Mouse (Mus musculus) forelimb bud, embryonic 11.5 days (tissue): ENCODE data around the gene Mylk.

ENCODE experiments used
- DNase-seq: peaks from one replicate; pipeline ENCODE4 v3.0.0-alpha.2; 2012; ENCODE audit warnings: low read depth, low spot score

The Mylk gene

DNA sequence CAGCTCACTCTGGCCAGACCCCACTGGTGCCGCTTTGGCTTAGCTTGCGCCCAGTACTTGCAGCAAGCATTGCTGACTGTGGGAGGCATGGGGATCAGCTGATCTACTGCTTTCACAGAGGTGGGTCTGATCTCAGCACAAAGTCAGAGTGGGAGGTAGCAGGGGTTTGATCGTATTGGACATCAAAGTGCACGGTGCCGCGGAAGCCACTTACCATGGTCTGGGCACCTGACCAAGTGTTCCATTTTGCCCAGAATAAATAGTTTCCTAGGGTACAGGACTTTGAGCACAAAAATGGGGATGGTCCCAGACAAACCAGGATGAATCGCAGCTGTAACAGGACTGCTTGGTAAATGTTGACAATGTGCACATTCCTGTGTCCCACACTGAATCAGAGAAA lies 236.0 kb downstream of the Mylk start:
- no peak for DNase-seq

DNA sequence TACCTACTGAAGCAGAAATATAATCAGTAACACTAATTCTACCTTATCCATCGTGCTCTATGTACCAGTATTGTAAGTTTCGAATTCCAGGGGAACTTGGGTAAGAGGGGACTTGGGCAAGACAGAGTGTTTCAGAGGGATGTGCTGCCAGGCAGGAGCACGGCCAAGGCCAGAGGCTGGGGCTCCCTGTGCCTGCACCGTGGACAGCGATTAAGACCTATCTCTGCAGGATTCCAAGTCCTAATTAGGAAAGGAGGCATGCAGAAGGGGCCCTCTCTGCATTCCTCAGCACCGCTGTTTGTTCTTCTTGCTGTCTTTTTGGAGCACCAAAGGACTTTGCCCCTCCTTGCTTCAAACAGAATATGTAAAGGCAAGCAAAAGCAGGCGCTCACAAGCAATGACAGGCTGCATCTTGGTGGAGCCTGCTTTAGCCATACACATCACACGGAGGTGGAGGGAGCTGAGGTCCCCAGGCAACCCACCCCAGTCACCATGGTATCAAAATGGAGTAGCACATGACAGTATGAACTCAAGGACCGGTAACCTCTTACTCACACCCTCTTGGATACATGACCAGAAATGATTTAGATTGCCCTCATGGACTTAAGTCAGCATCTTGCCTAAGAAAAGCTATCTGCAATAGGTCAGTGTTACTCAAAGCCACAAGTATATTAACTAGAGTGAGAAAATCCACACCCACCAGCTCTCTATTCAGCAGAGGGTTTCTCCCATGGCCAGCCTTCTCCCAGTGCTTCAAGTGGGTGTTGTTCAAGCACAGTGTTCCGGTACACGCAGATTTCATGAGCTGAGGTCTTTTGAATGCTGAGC lies 239.4 kb downstream of the Mylk start:
- peak; percentile 26 for DNase-seq

DNA sequence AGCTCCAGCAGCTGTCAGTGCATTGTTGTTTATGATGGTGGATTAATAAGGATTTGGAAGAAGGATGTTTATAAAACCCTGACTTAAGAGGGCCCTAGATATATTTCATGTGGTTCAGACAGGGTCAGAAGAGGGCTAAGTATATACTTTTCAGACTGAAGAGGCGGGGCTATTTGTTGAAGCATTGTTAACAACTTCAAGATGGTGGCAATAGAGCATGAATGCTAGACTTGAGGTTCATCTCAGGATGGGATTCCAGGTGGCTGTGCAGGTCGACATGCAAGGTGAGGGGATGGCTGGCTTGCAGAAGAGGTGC lies 240.0 kb downstream of the Mylk start:
- no peak for DNase-seq

DNA sequence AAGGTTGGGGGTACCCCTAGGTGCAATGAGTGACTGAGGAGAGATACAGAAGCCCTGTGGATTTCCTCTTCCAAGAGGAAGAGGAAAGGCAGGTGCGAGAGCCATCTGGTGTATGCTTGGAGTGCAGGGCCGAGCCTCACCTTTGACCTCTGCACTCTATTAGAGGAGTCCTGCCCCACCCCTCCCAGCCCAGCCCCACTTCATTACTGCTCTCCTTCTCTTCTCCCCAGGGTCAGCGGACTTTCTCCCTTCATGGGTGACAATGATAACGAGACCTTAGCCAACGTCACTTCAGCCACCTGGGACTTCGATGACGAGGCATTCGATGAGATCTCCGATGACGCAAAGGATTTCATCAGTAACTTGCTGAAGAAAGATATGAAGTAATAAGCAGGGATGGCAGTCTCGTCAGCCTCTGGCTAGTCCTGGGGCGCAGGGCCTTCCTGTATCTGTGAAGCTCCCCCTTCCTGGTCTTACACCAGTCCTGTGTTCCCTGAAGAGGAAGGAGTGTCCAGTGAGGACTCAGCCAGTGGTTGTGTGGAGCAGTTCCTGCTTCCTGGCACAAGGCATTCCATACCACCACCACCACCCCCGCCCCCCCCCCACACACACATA lies 241.3 kb downstream of the Mylk start:
- DNase-seq = no peak

DNA sequence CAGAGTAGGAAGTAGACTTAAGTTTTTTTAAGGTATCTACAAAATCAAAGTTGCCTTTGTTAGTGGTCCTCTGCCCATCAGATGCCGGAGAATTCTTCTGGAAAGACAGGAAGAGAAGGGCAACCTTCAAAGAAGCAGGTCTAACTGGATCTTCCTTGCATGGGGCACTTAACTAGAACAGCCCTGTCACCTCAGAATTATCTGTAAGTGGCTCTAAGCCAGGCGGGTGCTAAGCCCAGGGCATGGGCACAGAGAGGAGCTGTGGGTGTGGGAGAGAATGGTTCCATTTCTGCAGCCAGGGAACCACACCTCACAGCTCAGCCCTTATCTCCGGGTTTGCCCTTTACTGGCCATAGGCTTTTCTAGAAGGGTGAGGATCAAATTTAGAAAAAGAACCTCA lies 246.4 kb downstream of the Mylk start:
- DNase-seq = no peak

DNA sequence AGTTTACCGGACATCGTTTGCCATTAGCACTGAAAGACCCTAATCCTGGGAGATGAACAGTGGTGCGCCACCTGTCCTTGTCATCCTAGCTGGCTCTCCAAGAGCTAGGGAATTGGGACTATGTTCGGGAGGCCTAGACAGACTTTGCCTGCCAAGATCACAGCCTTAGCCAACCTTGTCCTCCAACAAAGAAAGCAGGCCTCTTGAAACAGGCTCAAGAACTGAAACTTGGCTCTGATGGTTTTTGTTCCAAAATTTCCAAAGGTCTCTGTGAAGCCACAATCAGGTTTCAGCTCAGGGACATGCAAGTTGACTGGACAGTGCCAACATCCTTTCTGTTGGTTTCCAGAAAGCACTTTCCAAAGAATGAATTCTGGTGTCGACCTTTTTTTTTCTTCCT lies 247.8 kb downstream of the Mylk start:
- DNase-seq = no peak

DNA sequence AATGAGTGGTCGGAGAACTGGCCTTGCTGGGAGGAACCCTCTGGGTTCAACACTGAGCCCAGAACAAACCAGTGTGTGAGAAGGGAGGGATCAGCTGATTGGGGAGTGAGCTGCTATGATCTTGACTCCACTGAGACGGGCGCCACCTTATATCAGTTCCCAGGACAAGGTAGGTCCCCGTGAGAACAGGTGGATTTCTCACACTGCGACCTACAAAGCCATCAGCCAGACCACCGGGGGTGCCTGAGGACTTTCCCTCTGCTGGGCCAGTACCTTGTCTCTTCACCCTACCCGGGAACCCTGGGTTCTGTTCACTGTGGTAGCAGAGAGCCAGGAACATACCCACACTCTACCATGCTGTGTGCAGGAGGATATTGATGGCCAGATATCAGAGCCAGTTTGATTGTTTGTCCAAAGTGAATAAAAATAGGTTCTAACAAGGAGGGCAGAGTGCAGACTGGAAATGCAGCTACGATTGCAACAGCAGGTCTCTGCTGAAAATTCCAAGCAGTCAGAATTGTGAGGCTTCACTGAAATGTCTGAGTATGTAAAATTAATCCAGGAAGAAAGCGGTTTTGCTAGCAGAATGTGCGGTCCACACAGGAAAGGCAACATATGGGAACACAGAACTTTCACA lies 248.8 kb downstream of the Mylk start:
- DNase-seq = no peak

DNA sequence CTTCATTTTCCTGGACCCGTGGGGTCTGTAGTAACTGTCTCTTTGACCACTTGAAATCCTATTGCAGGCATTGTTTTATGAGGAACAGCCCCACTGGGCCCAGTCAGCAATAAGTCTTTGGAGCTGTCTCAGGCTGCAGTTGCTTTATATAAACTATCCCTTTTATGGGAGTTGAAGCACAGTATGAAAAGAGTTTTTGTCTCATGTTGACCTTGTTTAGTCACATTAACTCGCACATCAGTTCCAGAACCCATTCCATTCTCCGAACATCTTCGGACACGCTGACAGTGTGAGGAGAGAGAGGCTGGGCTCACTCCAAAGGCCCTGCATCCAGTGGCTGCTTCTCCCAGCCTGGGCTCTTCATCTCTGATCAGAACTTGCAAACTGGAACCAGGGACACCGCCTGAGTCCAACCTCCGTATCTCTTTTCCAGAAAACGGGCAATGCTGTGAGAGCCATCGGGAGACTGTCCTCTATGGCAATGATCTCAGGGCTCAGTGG lies 249.7 kb downstream of the Mylk start:
- no peak for DNase-seq

DNA sequence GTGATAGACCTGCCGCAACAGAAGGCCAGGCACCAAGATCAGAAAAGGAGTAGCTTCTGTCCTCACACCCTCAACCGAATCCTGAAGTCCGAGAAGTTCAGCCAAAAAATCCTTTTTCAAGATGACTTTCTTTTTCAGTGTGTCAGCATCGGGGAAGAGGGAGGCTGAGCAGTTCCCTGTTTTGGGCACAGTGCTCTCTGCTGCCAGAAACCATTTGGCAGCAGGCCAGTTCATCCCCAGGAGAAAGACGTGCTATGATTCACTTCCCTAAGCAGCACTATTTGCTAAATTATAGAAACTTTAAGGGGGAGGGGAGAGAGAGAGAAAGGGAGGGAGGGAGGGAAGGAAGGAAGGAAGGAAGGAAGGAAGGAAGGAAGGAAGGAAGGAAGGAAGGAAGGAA lies 251.1 kb downstream of the Mylk start:
- DNase-seq = no peak

DNA sequence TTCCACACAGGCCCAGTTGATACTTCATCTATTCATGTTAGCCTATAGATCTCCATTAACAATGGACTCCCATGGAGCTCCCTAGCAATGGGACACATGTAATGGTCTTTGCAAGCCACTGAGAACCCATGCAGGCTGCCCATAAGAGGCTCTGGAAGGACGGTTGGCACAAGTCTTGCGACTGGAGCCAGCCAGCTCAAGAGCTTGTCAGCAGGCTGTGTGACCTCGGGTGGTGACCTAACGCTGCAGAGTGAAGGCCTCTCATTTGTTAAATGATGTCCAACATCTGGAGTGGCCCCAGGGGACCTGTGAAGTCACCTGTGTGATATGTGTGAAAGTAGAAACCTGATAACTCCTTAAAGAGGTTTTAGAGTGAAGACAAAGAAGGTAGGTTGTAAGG lies 252.0 kb downstream of the Mylk start:
- no peak for DNase-seq

DNA sequence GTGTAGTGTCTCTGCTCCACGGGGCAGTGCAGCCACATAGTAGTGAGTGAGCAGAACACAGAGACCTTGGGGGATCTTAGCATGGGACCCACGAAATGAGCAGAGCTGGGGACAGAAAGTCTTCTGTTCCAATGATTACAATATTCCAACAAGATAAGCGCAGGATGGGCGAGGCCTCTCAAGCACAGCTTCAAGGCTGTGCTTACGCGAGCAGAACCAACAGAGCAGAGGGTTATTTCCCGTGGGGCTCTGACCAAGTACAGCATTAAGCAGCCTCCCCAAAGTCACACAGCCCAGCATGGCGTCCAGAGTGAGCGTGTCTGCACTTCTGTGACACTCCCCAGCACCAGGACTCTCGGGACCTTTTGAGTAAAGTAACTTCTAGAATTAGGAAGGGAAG lies 252.6 kb downstream of the Mylk start:
- DNase-seq = no peak

DNA sequence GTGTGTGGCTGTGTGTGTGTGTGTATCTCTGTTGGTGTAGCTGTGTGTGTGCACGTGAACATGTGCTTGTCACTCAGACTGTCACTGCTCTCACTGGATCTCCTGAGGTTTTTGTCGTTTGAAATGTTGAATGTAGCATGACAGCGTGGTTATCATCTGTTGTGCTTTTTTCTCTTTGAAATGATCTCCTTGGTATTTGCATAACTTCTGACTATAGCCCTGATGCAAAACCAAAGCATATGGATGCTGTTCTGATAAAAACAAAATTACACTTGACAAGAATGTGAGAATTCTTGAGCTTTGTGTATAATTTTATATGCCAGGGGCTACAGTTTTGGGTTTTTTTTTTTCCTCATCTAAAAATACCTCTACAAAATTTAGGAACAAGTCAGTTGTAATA lies 254.0 kb downstream of the Mylk start:
- no peak for DNase-seq

DNA sequence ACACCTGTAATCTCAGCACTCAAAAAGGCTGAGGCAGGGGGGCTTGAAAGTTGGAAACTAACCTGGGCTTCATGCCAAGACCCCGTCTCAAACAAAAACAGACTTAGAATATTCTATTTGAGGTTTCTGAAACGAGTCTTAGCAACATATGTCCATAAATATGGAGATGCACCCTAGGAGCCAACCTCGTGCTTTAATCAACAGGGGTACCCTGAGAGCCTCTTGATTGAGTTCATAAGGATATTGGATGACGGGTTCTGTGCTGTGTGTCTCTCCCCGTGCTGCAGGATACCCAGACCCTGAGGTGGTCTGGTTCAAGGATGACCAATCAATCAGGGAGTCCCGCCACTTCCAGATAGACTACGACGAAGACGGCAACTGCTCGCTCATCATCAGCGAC lies 255.0 kb downstream of the Mylk start:
- no peak for DNase-seq

DNA sequence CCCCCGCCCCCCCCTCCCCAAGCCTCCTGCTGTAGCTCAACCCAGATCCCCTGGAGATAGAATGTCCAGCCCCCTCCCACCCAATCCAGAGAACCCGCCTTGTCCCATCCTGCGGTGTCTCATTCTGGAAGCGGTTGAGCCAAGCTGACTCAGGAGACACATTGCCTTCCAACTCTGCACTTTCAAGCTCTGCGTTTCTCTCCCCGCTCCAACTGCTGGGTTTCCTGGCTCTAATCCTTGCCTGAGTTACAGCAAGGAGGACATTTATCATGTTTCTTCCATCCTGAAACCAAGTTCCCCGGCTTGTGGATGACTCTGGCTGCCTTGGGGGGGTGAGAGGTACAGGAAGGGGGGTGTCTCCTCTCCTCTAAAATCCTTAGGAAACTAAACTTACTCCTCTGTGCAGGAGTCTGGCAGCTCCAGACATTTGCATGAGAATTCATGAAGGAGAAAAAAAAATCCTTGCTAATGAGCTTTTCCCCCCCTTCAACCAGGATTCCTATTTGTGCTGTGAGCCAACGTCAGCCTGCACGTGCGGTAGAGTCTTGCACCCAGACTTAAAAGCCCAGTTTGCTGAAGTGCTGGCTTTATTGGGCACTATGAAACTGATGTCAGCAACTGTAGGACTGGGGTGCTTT lies 256.0 kb downstream of the Mylk start:
- no peak for DNase-seq

DNA sequence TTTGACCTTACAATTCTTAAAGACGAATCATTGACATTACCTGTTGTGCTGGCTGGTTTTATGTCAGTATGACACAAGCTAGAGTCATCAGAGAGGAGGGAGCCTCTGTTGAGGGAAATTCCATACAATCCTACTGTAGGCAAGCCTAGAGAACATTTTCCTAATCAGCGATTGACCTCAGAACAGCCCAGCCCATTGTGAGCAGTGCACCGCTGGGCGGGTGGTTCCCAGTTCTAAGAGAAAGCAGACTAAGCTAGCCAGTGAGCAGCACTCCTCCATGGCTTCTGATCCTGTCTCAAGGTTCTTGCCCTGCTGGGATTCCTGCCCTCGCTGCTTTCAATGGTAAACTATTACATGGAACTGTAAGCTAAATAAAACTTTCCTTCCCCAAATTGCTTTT lies 259.3 kb downstream of the Mylk start:
- no peak for DNase-seq

DNA sequence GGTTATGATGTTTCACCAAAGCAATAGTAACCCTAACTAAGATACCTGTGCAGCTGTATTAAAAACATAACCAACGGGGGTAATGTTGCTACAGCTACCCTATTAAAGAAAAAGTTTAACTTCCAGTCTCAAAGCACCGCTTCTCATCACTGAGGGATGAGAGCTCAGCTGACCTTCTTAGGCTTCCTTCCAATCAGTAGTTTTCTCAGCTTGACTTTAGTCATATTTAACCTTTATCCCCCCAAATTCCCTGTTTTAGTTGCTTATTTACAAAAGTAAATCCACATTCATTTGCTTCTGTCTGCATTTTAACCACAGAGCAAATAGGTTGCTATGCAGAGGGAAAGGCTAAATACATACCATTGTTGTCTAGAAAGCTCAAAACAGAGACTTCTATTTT lies 259.7 kb downstream of the Mylk start:
- no peak for DNase-seq

DNA sequence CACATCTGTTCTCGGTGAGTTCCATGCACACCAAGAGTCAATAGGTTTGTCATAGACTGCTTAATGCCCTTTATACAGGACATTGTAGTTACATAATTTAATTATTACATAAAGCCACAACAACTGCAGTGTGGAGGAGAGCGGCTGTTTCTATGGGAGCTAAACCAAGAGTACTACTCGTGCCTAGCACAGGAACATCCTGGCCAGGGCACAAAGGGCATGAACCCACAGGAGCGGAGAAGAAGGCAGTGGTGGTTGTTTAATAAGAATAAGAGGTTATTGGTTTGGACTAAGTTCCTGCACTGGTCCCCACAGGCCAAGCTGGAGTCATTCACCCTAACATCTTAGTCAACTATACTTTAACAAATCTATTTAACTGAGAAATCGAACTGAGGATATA lies 261.2 kb downstream of the Mylk start:
- DNase-seq = no peak

DNA sequence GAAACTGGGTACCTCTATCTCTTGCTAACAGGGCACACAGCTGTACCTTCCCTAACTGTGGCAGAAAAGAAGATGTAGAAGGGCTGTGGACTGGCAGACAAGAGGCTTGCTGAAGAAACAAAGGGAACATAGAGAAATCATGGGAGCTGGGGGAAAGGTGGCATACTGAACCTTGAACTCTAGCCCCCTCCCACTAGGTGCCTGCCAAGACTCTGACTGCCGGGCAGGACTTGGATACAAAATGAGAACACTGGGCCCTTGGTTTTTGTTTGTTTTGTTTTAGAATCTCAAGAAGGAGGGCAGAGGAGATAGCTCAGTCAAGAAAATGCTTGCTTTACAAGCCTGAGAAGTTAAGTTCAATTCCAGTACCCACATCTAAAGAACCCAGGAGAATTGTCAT lies 262.4 kb downstream of the Mylk start:
- no peak for DNase-seq

DNA sequence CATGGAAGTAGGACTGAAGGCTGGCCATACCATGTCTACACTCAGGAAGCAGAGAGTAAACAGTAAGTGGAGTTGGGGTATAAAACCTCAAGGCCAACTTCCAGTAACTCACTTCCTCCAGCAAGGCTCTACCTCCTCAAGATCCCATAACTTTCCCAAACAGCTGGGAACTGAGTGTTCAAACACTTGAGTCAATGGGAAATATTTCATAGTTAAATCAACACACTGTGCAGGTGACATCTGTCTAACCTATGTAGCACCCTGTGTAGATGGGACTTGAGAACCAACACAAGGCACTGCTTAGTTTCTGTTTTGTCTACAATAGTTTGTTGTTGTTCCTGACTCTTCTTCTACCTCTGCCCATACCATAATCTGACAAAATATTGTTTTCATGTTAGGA lies 263.4 kb downstream of the Mylk start:
- no peak for DNase-seq

DNA sequence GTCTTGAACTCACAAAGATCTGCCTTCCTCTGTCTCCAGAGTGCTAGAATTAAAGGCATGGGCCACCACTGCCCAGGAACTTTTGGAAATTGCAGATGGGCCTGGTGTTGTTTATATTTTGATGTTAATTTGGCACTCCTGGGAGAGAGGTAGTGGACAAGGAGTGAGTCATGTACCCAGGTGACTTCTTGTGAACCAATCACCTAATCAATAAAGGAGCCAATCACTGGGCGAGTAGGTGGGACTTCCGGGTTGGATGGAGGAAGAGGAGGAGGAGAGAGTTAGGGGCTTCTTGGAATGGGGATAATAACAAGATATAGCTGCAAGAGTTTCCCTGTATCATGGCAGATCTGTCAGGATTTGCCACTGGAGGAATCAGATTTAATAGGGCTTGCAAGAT lies 268.5 kb downstream of the Mylk start:
- DNase-seq = no peak

DNA sequence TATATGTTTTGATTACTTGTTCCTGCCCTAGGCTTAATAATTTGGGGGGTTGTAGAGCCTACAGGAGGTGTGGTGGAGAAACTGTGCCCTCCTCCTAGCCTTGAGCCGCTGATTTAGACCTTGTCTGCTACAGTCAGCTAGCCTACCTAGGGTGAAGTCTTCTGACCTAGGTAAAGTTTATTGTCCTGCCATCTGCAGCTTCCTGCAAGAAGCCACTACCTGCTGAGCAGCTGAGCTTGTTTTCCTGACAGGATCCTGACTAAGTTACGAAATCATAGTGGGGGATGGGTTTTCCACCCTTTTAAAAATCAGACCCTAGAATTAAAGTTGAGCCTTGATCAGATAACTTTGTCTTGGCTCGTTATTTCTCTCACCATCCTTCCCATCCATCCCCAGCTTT lies 271.5 kb downstream of the Mylk start:
- DNase-seq = no peak

DNA sequence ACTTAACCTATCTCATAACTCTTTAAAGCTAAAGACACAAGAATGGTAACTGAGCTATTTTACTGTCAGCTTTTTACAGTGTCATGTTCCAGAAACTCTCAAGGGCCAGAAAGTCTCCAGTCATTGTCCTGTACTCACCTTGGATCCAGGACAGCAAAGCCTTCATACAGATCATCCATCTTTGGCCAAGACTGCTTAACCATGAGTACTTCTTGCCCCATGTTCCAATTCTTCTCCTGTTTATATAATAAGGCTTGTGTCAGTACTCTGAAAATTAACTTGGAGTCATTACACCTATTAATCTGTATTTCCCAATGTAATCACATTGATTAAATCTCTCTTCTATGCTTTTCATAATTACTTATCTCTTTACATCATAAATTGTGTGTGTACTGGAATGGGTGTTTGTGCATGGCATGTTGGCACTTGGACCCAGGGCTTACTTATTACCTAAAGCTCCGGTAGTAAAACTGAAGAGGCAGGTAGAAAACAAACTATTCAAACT lies 273.5 kb downstream of the Mylk start:
- DNase-seq = no peak

DNA sequence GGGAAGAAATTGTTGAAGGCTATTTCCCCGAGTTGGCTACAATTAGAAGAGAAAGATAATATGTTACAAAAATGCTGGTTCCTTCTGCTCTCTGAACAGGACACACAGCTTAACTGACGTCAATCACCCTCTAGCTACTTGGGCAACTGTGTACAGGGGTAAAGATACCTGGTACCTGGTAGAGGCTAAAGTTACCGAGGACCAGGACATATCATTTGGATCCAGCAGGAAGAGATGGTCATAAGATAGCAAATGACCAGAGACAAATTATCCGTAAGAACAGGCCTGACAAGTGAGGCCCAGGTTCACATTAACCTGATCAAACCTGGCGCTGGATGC lies 276.9 kb downstream of the Mylk start:
- no peak for DNase-seq
